Mouse (Mus musculus) olfactory bulb, adult 2 months (tissue): ENCODE measurements around the gene Tbxas1. TPM values are rescaled to one million over a fixed set of nuclear protein-coding genes. Genes with fewer than 3 reads are reported as not detected.

ENCODE experiments used
- H3K27ac ChIP-seq: fragments of 200-500 bp; 2 replicates; pipeline ENCODE4 v1.5.1; 2012; ENCODE audit warnings: low read depth, low read length; ENCODE audit not compliant: insufficient read depth
- H3K4me1 ChIP-seq: fragments of 200-500 bp; 2 replicates; pipeline ENCODE4 v1.6.1; 2012; ENCODE audit warnings: low read length; ENCODE audit not compliant: control insufficient read depth, insufficient read depth
- H3K4me3 ChIP-seq: fragments of 200-500 bp; 2 replicates; pipeline ENCODE4 v1.5.1; 2012; ENCODE audit warnings: mild to moderate bottlenecking, low read depth, low read length, moderate library complexity; ENCODE audit not compliant: insufficient read depth
- CTCF ChIP-seq: fragments of 200-500 bp; IDR thresholded peaks from 2 replicates; pipeline ENCODE4 v1.5.1; 2012; ENCODE audit warnings: low read depth, mild to moderate bottlenecking, low read length, moderate library complexity; ENCODE audit not compliant: insufficient read depth
- POLR2A ChIP-seq: fragments of 200-500 bp; IDR thresholded peaks from 2 replicates; pipeline ENCODE4 v1.6.1; 2012; ENCODE audit warnings: mild to moderate bottlenecking, low read depth, low read length, moderate library complexity; ENCODE audit not compliant: insufficient read depth
- WGBS: fragments of 180-500 bp; shearing (Covaris S2); methylation state at CpG from one replicate; pipeline ENCODE4 v1.1.7; 2018; 5-methylcytosine and 5-hydroxymethylcytosine counted together
- polyA plus RNA-seq: library from polyadenylated mRNA; stranded (reverse); fragments of >200 nt; gene quantifications from 2 replicates; pipeline ENCODE4 v1.2.4, GENCODE M21; 2012; ENCODE audit warnings: low replicate concordance; ENCODE audit not compliant: missing spikeins, insufficient read depth, insufficient read length

Gene Tbxas1
- polyA plus RNA-seq, 1 experiment: not detected

DNA sequence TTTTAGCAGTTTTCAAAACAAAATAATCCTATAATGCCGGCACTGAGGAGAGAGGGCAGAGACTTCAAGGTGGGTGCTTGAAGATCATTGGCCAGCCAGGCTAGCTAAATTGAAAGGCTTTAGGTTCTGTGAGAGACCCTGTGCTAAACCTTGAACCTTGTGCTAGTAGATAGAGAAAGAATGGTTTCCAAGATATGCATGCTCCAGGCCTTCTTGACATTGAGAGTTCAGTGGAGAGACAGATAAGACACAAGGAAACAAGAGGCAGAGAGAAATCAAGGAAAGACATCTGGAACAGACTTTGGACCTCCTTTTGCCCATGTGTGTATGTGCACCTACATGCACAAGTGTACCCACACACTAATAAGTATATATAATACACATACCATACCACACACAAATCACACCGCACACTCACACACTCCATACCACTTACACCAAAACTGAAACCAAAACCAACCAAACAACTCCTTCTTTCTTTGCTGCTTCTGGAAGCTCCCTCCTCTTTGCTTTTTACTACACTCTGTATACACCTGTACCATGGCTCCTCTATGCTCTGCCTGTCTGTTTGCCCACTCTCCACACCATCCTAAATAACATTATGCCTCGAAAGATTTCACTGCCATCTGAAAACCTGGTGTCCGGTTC, 25.4 kb downstream of the Tbxas1 start:
- H3K4me3 ChIP-seq: no peak overlapping the region
- 91% methylated on average over 4 of the region's 4 CpGs for WGBS

GRCm38 (mm10) chr6:38901152-38901551, 25.9 kb downstream of the Tbxas1 start:
- TF ChIP-seq POLR2A (no peak), CTCF (no peak)

More for the DNA sequence above, 25.4 kb downstream of the Tbxas1 start:
- TF ChIP-seq POLR2A: no peak
- no peak for TF ChIP-seq CTCF
- Histone ChIP-seq H3K27ac (no peak overlapping the region), H3K4me1 (no peaks in the 10 kb centered on the region)

DNA sequence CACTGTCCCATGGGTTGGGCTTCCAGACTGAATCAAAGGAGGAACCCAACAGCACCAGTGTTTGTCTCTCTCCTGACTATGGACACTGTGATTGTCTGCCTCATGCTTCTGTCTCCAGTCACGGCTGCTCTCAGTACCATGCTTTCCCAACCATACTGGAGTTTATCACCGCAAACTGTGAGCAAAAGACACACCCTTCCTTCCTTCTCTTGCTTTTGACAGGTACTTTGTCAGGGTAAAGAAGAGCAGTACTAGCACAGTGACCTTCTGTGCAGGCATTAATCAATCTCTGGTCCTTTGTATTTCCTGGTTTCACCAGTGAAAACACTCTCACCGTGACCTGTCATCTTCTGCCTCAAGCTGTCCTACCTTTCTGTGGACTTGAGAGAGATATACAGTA, 26.4 kb downstream of the Tbxas1 start:
- no peak overlapping the region for H3K4me3 ChIP-seq
- no peak overlapping the region for H3K27ac ChIP-seq
- H3K4me1 ChIP-seq: no peaks in the 10 kb centered on the region
- WGBS: 96% methylated on average over 3 of the region's 3 CpGs
- TF ChIP-seq POLR2A (no peak), CTCF (no peak)

More at GRCm38 (mm10) chr6:38901152-38901551, 25.9 kb downstream of the Tbxas1 start:
- WGBS: 91% methylated on average over 4 of the region's 4 CpGs
- Histone ChIP-seq H3K4me3 (no peak overlapping the region), H3K27ac (no peak overlapping the region), H3K4me1 (no peaks in the 10 kb centered on the region)

DNA sequence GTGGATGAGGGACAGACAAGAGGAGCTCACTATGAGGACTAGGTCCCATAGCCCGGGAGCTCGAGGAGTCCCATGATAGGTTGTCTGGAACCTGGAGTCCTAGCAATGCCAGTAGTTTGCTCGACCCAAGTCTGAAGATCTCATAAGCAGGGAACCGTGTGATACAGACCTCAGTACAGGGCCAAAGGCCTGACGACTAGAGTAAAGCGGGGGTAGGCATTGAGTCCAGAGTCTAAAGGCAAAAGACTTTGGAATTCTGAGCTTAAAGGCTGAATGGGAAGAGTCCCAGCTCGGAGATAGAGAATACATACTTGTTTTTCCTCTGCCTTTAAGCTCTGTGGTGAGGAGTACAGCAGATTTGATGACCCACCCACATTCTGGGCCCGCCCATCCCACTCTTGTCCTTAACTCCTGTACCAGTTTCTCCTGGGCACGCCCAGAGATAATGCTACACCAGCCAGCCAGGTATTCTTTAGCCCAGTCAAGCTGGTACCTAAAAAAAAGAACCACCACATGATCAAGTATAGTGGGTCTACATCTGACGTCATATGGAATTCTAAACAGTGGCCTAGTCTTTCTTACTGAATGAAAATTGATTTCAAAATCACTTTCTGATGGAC, 27.7 kb downstream of the Tbxas1 start:
- Histone ChIP-seq H3K4me3 (no peak overlapping the region), H3K4me1 (no peaks in the 10 kb centered on the region), H3K27ac (no peak overlapping the region)
- TF ChIP-seq CTCF (no peak), POLR2A (no peak)
- 93% methylated on average over 10 of the region's 10 CpGs for WGBS

GRCm38 (mm10) chr6:38906005-38906404, 30.8 kb downstream of the Tbxas1 start:
- WGBS: 91% methylated on average over 6 of the region's 6 CpGs
- Histone ChIP-seq H3K4me3 (no peak overlapping the region), H3K27ac (no peak overlapping the region), H3K4me1 (no peaks in the 10 kb centered on the region)
- TF ChIP-seq POLR2A: no peak
- no peak for TF ChIP-seq CTCF

DNA sequence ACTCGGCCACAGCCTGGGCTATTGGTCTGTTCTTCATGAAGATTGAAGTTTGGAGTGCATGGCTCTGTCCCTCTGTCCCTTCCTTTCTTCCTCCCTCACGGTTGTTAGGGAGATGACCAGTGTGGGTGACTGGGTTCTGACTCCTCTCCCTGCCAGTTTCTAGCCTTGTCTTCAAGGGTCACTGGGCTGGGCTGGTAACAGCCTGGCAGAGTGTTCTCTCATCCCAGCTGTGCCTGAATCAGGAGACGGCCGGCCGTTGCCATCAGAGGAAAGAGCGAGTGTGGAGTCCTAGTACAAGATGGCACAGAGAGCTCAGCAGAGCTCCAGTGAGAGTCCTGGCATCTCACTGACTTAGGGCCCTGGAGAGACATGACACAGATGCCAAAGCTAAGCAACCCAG, 33.2 kb downstream of the Tbxas1 start:
- 88% methylated on average over 6 of the region's 6 CpGs for WGBS
- TF ChIP-seq CTCF (no peak), POLR2A (no peak)
- Histone ChIP-seq H3K4me3 (no peak overlapping the region), H3K27ac (no peak overlapping the region), H3K4me1 (no peaks in the 10 kb centered on the region)

DNA sequence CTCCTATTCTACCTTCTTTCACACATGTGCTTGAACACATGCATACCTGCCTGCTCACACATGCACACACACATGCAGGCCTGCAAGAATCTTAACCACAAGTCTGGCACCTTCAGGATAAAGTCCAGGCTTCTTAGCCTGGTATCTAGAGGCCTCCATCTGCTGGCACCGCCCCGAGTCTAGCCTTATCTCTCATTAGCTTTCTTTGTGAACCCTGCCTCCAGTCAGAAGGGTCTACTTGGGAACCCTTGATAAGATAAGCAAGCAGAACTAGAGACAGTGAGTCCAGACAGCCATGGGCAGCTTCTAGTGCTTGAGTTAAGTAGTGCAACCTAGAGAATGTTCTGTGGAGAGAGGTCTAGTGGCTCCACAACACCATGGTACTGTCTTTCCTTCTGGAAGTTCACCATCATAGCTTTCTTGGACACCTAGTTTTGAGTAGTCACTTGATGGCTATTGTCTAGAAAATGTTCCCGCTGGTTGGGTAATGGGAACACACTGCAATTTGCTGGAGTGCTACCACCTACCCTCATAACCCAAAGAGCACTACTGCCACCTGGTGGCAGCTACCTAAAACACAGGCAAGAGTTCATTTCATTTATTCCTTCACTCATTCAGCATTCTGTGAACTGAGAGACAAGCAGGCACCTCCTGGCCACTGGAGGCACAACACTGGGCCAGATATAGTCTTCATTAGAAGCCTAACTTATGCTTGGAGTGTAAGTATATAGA, 35.8 kb downstream of the Tbxas1 start:
- no peak for TF ChIP-seq CTCF
- Histone ChIP-seq H3K27ac (no peak overlapping the region), H3K4me3 (no peak overlapping the region), H3K4me1 (no peaks in the 10 kb centered on the region)
- 78% methylated on average over 3 of the region's 3 CpGs for WGBS

DNA sequence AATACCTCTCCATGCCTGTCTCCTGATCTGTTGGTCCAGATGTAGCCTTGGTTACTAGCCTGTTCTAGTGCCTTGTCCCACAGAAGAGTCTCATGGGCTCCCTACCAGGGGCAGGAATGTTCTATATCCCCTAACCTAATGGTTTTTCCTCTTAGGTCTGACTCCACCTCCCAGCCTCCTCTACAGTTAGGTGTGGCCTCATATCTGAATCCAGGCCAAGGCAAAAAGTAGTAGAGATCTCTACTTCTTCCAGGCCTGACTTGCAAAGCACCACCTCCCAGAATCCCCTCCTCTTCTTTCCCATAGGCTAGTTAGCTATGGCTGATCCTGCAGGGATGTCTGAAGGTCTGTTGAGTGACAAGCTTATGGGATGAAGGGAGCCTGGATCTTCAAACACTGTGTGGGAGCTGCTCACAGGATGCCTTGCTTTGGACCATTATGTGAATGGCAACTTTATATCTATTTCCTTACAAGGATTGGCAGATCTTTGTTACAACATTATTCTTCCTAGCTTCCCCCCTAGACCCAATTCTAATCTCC, 37.0 kb downstream of the Tbxas1 start:
- no peak overlapping the region for H3K4me3 ChIP-seq
- no peak overlapping the region for H3K27ac ChIP-seq
- TF ChIP-seq CTCF: no peak
- TF ChIP-seq POLR2A: no peak
- H3K4me1 ChIP-seq: no peaks in the 10 kb centered on the region

- Histone ChIP-seq H3K4me3 (no peak overlapping the region), H3K4me1 (no peaks in the 10 kb centered on the region), H3K27ac (no peak overlapping the region)
- WGBS: 88% methylated on average over 9 of the region's 9 CpGs
- TF ChIP-seq CTCF: no peak
- no peak for TF ChIP-seq POLR2A
Observed at GRCm38 (mm10) chr6:38912845-38913244, 37.6 kb downstream of the Tbxas1 start.
